Mouse (Mus musculus) stomach, embryonic 16.5 days (tissue): ENCODE results near the gene Macrod2. TPM values are rescaled to one million over a fixed set of nuclear protein-coding genes. Genes with fewer than 3 reads are reported as not detected.

Experiments
- ATAC-seq: fragments of 200-750 bp; cut with Nextera tagmentation; 2 replicates; pipeline ENCODE4 v1.8.0; 2017; ENCODE audit warnings: moderate number of reproducible peaks, moderate TSS enrichment; ENCODE audit not compliant: insufficient read depth, low FRiP score
- H3K27ac ChIP-seq: fragments of 300-500 bp; sonication (generic); 2 replicates; pipeline ENCODE4 v1.5.1; 2014; ENCODE audit warnings: low read length
- H3K27me3 ChIP-seq: fragments of 300-500 bp; sonication (generic); 2 replicates; pipeline ENCODE4 v1.6.1; 2014; ENCODE audit warnings: low read length, control low read depth, mixed read lengths; ENCODE audit not compliant: control insufficient read depth, insufficient read depth
- H3K36me3 ChIP-seq: fragments of 300-500 bp; sonication (generic); 2 replicates; pipeline ENCODE4 v1.6.1; 2014; ENCODE audit warnings: low read length; ENCODE audit not compliant: control insufficient read depth, insufficient read depth
- H3K4me1 ChIP-seq: fragments of 300-500 bp; sonication (generic); 2 replicates; pipeline ENCODE4 v1.6.1; 2014; ENCODE audit warnings: low read length, control low read depth, mixed read lengths; ENCODE audit not compliant: control insufficient read depth, insufficient read depth
- H3K4me2 ChIP-seq: fragments of 300-500 bp; sonication (generic); 2 replicates; pipeline ENCODE4 v1.6.1; 2014; ENCODE audit warnings: low read depth, low read length, mixed read lengths
- H3K4me3 ChIP-seq: fragments of 300-500 bp; sonication (generic); replicated peaks from 2 replicates; pipeline ENCODE4 v1.5.1; 2014; ENCODE audit warnings: mild to moderate bottlenecking, low read length
- H3K9ac ChIP-seq: fragments of 300-500 bp; sonication (generic); 2 replicates; pipeline ENCODE4 v1.6.1; 2014; ENCODE audit warnings: low read length
- H3K9me3 ChIP-seq: fragments of 300-500 bp; sonication (generic); replicated peaks from 2 replicates; pipeline ENCODE4 v1.6.1; 2016; ENCODE audit warnings: low read length, control low read depth; ENCODE audit not compliant: control insufficient read depth
- WGBS: fragments of 180-500 bp; shearing (Covaris S2); extraction: QIAGEN DNeasy Blood & Tissue Kit; methylation state at CpG from one replicate; pipeline ENCODE4 v1.1.7; 2014; 5-methylcytosine and 5-hydroxymethylcytosine counted together
- polyA plus RNA-seq: library from polyadenylated mRNA; unstranded; fragments of >200 nt; fragmentation: Nextera tagmentation; extraction: Ambion mirVana; gene quantifications from 2 replicates; pipeline ENCODE4 v1.2.1, GENCODE M21; 2015

Macrod2 gene
- polyA plus RNA-seq, 1 experiment from 2014 or later, result 45.4 TPM

DNA sequence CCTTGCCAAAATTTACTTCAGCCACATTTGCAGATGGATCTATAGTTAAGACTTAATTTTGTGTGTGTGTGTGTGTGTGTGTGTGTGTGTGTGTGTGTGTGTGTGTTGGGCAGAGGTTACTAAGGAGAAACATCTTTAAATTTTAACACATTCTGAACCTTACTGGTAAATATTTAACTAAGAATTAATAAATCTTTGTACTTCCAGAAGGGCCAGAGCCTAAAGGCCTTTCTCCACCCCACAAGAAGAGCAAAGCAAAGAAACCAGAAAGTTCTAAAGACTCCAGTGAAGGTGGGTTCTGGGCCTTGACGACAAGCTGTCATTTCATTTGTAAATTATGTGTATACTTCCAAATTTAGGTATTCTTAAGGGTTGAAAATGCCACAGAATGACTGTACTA, 1822.3 kb downstream of the Macrod2 start:
- Histone ChIP-seq H3K27me3 (no peaks in the 10 kb centered on the region), H3K36me3 (no peaks in the 10 kb centered on the region), H3K4me2 (no peak overlapping the region), H3K9me3 (no peaks in the 10 kb centered on the region), H3K27ac (no peak overlapping the region), H3K4me3 (no peak overlapping the region), H3K4me1 (no peaks in the 10 kb centered on the region), H3K9ac (no peak overlapping the region)
- 52% methylated on average over 1 of the region's 1 CpGs for WGBS
- ATAC-seq, result no peak

DNA sequence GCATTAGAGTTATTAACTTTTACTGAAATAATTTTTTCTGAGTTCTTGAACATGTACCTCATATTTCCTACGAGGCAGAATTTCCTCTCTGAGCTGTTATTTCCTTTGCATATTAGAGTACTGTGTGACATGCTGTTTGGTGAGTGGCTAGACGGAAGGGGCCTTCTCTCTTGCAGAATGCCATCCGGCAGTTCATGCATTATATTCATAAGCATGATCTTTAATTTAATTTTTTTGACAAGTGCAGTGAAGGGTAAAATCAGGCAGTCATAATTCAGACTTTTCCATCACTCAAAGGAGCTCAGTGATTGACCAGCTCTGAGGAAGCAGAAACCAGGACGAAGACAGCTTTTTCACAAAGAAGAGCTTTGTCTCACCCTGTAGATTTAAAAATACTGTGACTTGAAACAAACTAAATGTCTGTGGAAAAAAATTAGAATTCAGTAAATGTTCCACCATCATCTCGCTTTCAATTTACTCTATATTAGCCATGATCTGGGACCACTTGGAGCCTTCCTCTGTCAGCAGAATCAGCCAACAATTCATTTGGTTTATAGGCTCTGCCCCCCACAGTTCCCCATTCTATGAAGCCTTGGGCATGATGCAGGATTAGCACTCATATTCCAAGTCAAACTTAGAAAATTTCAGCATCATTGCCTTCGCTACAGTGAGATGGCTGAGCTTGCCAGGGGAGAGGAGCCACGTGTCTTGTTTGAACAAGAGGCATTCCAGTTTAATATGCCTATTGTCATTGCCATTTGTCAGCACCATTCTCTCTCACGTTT, 1827.2 kb downstream of the Macrod2 start:
- no peak overlapping the region for H3K4me3 ChIP-seq
- 67% methylated on average over 8 of the region's 8 CpGs for WGBS
- no peaks in the 10 kb centered on the region for H3K36me3 ChIP-seq
- ATAC-seq, result no peak
- no peaks in the 10 kb centered on the region for H3K27me3 ChIP-seq
- H3K9ac ChIP-seq, result no peak overlapping the region
- H3K4me2 ChIP-seq, result no peak overlapping the region
- H3K9me3 ChIP-seq, result no peaks in the 10 kb centered on the region
- no peak overlapping the region for H3K27ac ChIP-seq
- H3K4me1 ChIP-seq, result no peaks in the 10 kb centered on the region

DNA sequence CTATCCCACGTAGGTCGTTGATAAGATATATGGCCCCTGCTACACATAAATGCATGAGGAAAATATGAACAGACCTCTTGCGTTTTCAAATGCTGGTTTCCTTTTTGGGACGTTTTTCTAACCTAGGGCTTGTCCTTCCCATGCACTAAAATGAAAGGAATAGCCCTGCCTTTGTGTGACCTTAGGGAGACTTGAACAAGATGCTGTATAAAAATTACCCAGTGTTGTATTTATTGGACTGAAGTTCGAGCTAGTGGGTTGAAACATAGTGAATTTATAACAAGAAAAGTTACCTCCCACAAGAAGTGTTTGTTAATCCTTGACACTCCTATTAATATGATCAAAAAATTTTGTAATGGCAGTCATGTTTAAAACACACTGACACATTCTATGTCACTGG, 1827.8 kb downstream of the Macrod2 start:
- H3K4me3 ChIP-seq, result no peak overlapping the region
- no peaks in the 10 kb centered on the region for H3K27me3 ChIP-seq
- ATAC-seq, result no peak
- no peaks in the 10 kb centered on the region for H3K9me3 ChIP-seq
- H3K36me3 ChIP-seq, result no peaks in the 10 kb centered on the region
- H3K4me2 ChIP-seq, result no peak overlapping the region
- 54% methylated on average over 5 of the region's 5 CpGs for WGBS
- H3K27ac ChIP-seq, result no peak overlapping the region
- H3K9ac ChIP-seq, result no peak overlapping the region
- H3K4me1 ChIP-seq, result no peaks in the 10 kb centered on the region

DNA sequence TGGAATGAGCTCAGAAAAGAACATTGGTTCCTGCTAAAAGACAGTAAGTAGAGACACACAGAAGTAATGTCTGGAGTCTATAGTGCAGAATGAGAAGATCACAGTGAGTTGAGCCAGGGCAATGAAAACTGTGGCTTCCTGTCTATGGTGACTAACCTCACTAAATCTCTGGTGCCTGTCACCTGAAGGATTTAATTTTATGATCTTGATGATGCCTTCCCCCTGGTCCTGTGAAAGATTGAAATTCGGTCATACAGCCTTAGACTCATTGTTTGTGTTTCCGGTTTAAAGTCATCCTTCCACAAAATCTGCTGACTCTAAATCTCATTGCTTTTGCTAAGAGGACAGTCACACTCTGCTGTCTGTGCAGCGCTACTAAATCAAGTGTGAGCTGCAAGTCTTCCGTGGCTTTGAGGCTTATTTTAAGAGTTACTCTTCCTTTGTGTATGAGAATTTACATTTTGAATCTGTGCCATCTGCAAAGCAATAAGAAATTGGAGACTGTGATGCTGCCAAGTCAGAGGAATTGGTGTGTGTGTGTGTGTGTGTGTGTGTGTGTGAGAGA, 1836.0 kb downstream of the Macrod2 start:
- Histone ChIP-seq H3K4me2 (no peak overlapping the region), H3K9ac (no peak overlapping the region), H3K9me3 (no peaks in the 10 kb centered on the region), H3K36me3 (no peaks in the 10 kb centered on the region), H3K27me3 (no peaks in the 10 kb centered on the region), H3K27ac (no peak overlapping the region), H3K4me1 (no peaks in the 10 kb centered on the region), H3K4me3 (no peak overlapping the region)
- ATAC-seq, result no peak
- WGBS, result 61% methylated on average over 4 of the region's 4 CpGs

DNA sequence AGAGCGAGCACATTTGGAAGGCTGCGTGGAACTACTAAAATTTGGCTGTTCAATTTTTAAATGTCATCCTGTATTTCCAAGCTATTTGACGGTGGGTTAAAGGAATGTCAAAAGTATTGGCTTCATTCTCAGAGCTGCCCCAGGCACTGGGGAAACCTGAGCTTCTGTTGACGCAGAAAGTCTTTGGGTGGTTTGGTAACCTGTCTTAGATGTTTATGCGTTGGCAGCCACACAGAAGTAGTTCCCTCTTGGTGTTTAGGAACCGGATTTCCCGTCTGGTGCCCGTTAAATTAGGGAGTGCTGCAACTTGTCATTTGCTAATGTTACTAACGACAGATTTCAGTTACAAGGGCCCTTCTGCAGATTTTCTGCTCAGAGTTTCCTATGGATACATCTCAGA, 1837.7 kb downstream of the Macrod2 start:
- no peak overlapping the region for H3K4me2 ChIP-seq
- H3K9ac ChIP-seq, result no peak overlapping the region
- no peak overlapping the region for H3K4me3 ChIP-seq
- H3K36me3 ChIP-seq, result no peaks in the 10 kb centered on the region
- no peak overlapping the region for H3K27ac ChIP-seq
- no peaks in the 10 kb centered on the region for H3K9me3 ChIP-seq
- 50% methylated on average over 9 of the region's 9 CpGs for WGBS
- ATAC-seq, result no peak
- no peaks in the 10 kb centered on the region for H3K4me1 ChIP-seq
- no peaks in the 10 kb centered on the region for H3K27me3 ChIP-seq

DNA sequence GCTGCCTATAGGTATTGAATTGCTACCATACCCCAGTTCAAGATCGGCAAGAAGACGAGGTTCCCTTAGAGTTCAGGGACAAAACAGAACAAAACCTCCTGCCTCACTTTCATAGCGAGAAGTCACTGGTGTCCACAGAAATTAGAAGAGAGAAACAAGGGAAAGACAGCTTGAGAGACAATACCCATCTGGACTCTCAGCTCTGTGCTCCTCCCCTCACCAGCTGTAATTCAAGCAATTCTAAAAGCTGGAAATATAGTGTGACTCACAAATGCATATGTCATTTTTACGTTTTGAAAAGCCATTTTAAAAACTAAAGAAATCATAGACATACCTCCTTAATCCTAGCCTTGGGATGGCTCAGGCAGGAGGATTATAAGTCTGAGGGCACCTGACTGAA, 1848.4 kb downstream of the Macrod2 start:
- Histone ChIP-seq H3K27ac (no peak overlapping the region), H3K9me3 (no peaks in the 10 kb centered on the region), H3K4me1 (no peaks in the 10 kb centered on the region), H3K9ac (no peak overlapping the region), H3K27me3 (no peaks in the 10 kb centered on the region), H3K4me2 (no peak overlapping the region), H3K36me3 (no peaks in the 10 kb centered on the region), H3K4me3 (no peak overlapping the region)
- no peak for ATAC-seq
- 74% methylated on average over 4 of the region's 4 CpGs for WGBS

DNA sequence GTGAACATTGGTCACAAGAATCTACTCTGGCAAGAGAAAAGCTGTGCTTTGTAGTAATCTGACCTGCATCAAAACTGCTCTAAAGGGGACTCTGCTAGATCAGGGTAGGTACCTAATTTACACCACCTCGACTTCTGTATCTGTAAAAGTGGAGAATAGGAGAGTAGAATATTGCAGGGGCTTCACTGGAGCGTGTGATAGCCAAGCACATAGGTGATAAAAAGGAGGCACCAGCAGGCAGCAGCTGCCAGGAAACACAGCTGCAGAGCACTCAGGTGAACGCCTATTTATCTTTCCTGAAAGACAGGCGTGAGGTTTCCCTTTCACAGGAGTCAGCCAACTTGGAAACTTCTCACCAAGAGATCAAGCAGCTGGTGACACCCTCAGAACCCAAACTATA, 1855.3 kb downstream of the Macrod2 start:
- 34% methylated on average over 4 of the region's 4 CpGs for WGBS
- Histone ChIP-seq H3K27ac (no peak overlapping the region), H3K4me2 (no peak overlapping the region), H3K9me3 (no peaks in the 10 kb centered on the region), H3K36me3 (no peaks in the 10 kb centered on the region), H3K9ac (no peak overlapping the region), H3K27me3 (no peaks in the 10 kb centered on the region), H3K4me3 (no peak overlapping the region), H3K4me1 (no peaks in the 10 kb centered on the region)
- no peak for ATAC-seq

DNA sequence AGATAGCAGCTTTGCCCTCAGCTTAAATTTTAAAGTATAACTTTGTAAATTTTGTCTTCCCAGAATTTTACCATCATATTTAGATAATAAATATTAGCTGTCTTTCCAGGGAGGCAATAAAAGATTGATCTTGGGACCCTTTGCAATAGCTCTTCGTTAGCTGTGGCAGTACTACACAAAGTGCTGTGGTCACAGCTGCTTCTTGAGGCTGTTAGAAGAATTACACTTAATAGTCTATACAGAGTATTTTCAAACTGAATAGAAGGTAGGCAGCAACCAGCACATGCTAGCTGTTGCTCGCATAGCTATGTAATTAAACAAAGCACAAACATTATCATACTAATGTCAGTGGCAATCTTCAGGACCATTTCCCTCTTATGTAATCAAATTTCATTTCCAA, 1856.4 kb downstream of the Macrod2 start:
- Histone ChIP-seq H3K27ac (no peak overlapping the region), H3K4me3 (no peak overlapping the region), H3K9ac (no peak overlapping the region), H3K4me2 (no peak overlapping the region), H3K36me3 (no peaks in the 10 kb centered on the region), H3K9me3 (no peaks in the 10 kb centered on the region), H3K27me3 (no peaks in the 10 kb centered on the region), H3K4me1 (no peaks in the 10 kb centered on the region)
- WGBS, result 76% methylated on average over 2 of the region's 2 CpGs
- no peak for ATAC-seq

DNA sequence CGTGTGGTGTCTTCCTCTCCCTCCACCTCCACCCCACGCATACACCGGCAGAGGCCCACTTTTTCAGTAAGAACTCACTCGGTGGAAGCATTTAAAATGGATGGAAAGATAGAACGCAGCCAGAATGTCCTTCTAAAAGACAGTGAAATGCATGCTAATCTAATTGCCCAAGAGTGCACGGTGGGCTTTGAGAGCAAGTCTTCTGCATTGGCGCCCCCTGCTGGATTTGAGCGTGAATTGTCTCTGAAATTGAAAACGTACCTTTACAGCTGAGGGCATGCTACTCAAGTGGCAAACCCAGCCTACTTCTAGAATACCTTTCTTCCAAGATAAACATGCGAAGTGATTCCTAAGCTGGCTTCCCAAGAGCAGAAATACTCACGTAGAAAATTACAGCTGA, 1858.8 kb downstream of the Macrod2 start:
- WGBS, result 14% methylated on average over 11 of the region's 11 CpGs

More for the DNA sequence above, 1858.8 kb downstream of the Macrod2 start:
- Histone ChIP-seq H3K9ac (no peak overlapping the region), H3K27ac (no peak overlapping the region), H3K27me3 (no peaks in the 10 kb centered on the region), H3K9me3 (no peaks in the 10 kb centered on the region), H3K36me3 (no peaks in the 10 kb centered on the region), H3K4me1 (no peaks in the 10 kb centered on the region), H3K4me2 (peak overlapping the region; percentile 30), H3K4me3 (no peak overlapping the region)
- ATAC-seq, result peak; percentile 62; the same call in 1 of the 2 replicates
